Comparison of ENCODE assay signal across 8 mouse cellular contexts in genomic region chr1:24683947-24684346, GRCm38 (mm10). TPM values are rescaled to one million over a fixed set of nuclear protein-coding genes. Genes with fewer than 3 reads are reported as not detected.
DNase-seq lines count a peak whose midpoint lies in the region; ATAC-seq and TF ChIP-seq lines count a peak whose summit lies in the region.

No protein-coding gene starts in this region.

- peak; percentile 51 for DNase-seq in lung, postnatal 0 days (ENCODE audit: low spot score)
- no peak for DNase-seq in lung, postnatal 36 days
- peak; percentile 33 for DNase-seq in liver, adult 2 months (ENCODE audit: extremely low read depth, low read depth, low spot score)
- DNase-seq in retina, postnatal 1 day, result peak; percentile 47
- DNase-seq in cerebellum, adult 18-20 months, result no peak
- DNase-seq in kidney, adult 2 months, result no peak
- no peak for DNase-seq in left cerebral cortex, adult 2 months (ENCODE audit: extremely low spot score in 1 of 2, low spot score in 2 of 2)

- no peak overlapping the region for H3K27ac ChIP-seq in lung, postnatal 0 days (ENCODE audit: low read length)
- no peak overlapping the region for H3K27ac ChIP-seq in forebrain, embryonic 12.5 days
- H3K27ac ChIP-seq in liver, adult 2 months (replicated peaks; ENCODE audit: insufficient read depth, low read depth, low read length), result no peak overlapping the region
- no peak overlapping the region for H3K27ac ChIP-seq in kidney, adult 2 months (ENCODE audit: insufficient read depth, low read depth, low read length)
- H3K27ac ChIP-seq in left cerebral cortex, adult 2 months, result no peak overlapping the region

- H3K4me3 ChIP-seq in lung, postnatal 0 days (ENCODE audit: low read depth, low read length), result no peak overlapping the region
- no peak overlapping the region for H3K4me3 ChIP-seq in forebrain, embryonic 12.5 days (replicated peaks)
- no peak overlapping the region for H3K4me3 ChIP-seq in liver, adult 2 months (ENCODE audit: insufficient read depth, low read depth, low read length)
- H3K4me3 ChIP-seq in kidney, adult 2 months (ENCODE audit: insufficient read depth, low read depth, low read length), result no peak overlapping the region
- no peak overlapping the region for H3K4me3 ChIP-seq in left cerebral cortex, adult 2 months

- H3K27me3 ChIP-seq in lung, postnatal 0 days (replicated peaks; ENCODE audit: insufficient read depth, low read length), result no peaks in the 10 kb centered on the region
- no peaks in the 10 kb centered on the region for H3K27me3 ChIP-seq in forebrain, embryonic 12.5 days
- H3K27me3 ChIP-seq in liver, adult 2 months (ENCODE audit: control insufficient read depth, insufficient read depth, low read length), result no peaks in the 10 kb centered on the region
- no peaks in the 10 kb centered on the region for H3K27me3 ChIP-seq in kidney, adult 2 months (replicated peaks; ENCODE audit: control insufficient read depth, insufficient read depth, low read length)

- 92% methylated on average over 1 of the region's 1 CpGs for WGBS in lung, postnatal 0 days
- 84% methylated on average over 1 of the region's 1 CpGs for WGBS in forebrain, embryonic 12.5 days
- 85% methylated on average over 1 of the region's 1 CpGs for WGBS in liver, adult 2 months
- 89% methylated on average over 1 of the region's 1 CpGs for WGBS in kidney, adult 2 months

- H3K4me2 ChIP-seq in lung, postnatal 0 days (replicated peaks; ENCODE audit: low read depth, low read length), result no peak overlapping the region
- no peak overlapping the region for H3K4me2 ChIP-seq in forebrain, embryonic 12.5 days

- TF ChIP-seq EP300 in lung, postnatal 0 days (IDR thresholded peaks at IDR 0.05), result no peak

- no peak for TF ChIP-seq CTCF in lung, postnatal 0 days (IDR thresholded peaks at IDR 0.05)
- TF ChIP-seq CTCF in liver, adult 2 months (IDR thresholded peaks at IDR 0.05; ENCODE audit: low read depth, low read length), result no peak
- TF ChIP-seq CTCF in kidney, adult 2 months (conservative IDR thresholded peaks at IDR 0.05; ENCODE audit: insufficient read depth, insufficient read length, low read depth, low read length), result no peak
- no peak for TF ChIP-seq CTCF in left cerebral cortex, adult 2 months (IDR thresholded peaks at IDR 0.05)

- peak; percentile 89 for ATAC-seq in lung, postnatal 0 days
- peak; percentile 99 for ATAC-seq in forebrain, embryonic 12.5 days (ENCODE audit: low FRiP score)

- H3K4me1 ChIP-seq in lung, postnatal 0 days (ENCODE audit: insufficient read depth, low read depth, low read length), result peaks cover 5% of the 10 kb centered on the region; the same call in 1 of the 2 replicates
- peaks cover 10% of the 10 kb centered on the region for H3K4me1 ChIP-seq in forebrain, embryonic 12.5 days
- H3K4me1 ChIP-seq in liver, adult 2 months (ENCODE audit: control insufficient read depth, insufficient read depth, low read length), result peaks cover 3% of the 10 kb centered on the region
- H3K4me1 ChIP-seq in kidney, adult 2 months (ENCODE audit: control insufficient read depth, insufficient read depth, low read length), result peaks cover 13% of the 10 kb centered on the region; the same call in 1 of the 2 replicates

- peaks cover 8% of the 10 kb centered on the region; the same call in 1 of the 2 replicates for H3K79me2 ChIP-seq in liver, adult 2 months (ENCODE audit: control insufficient read depth, insufficient read depth, low read length)

- no peak for TF ChIP-seq POLR2A in liver, adult 2 months (IDR thresholded peaks at IDR 0.05; ENCODE audit: extremely low read depth, insufficient read depth, low read length)
- TF ChIP-seq POLR2A in kidney, adult 2 months (IDR thresholded peaks at IDR 0.05; ENCODE audit: low read depth, low read length), result no peak

- intact Hi-C loops in left cerebral cortex, adult 2 months (cut with DNase I), result no loop called here

- no peak overlapping the region for H3K9ac ChIP-seq in lung, postnatal 0 days (replicated peaks; ENCODE audit: low read depth)
- H3K9ac ChIP-seq in forebrain, embryonic 12.5 days, result no peak overlapping the region
- H3K9ac ChIP-seq in liver, adult 2 months (ENCODE audit: low read depth, low read length), result no peak overlapping the region

- H3K36me3 ChIP-seq in lung, postnatal 0 days (ENCODE audit: insufficient read depth, low read length), result no peaks in the 10 kb centered on the region
- peaks cover 8% of the 10 kb centered on the region; the same call in 1 of the 2 replicates for H3K36me3 ChIP-seq in forebrain, embryonic 12.5 days (replicated peaks)
- peaks cover 11% of the 10 kb centered on the region for H3K36me3 ChIP-seq in liver, adult 2 months (ENCODE audit: control insufficient read depth, insufficient read depth, low read length)
- H3K36me3 ChIP-seq in kidney, adult 2 months (ENCODE audit: control insufficient read depth, insufficient read depth, low read length), result no peaks in the 10 kb centered on the region; the same call in 1 of the 2 replicates

- H3K9me3 ChIP-seq in lung, postnatal 0 days (ENCODE audit: low read length), result no peaks in the 10 kb centered on the region
- no peaks in the 10 kb centered on the region for H3K9me3 ChIP-seq in forebrain, embryonic 12.5 days

RNA-seq across cellular contexts. Expression of gene Lmbrd1, which starts 5.5 kb away (rescaled TPM):
- polyA plus RNA-seq in lung, postnatal 0 days (2015; fragmentation: Nextera tagmentation; extraction: Ambion mirVana), result 45.0 and 51.6 TPM in 2 replicates
- polyA plus RNA-seq in forebrain, embryonic 12.5 days (2016; fragmentation: Nextera tagmentation; extraction: Ambion mirVana), result 28.5 and 28.9 TPM in 2 replicates
- 70.9 and 75.6 TPM in 2 replicates for total RNA-seq in liver, adult 2 months (2014; rRNA removed)
- 29.6 and 29.7 TPM in 2 replicates for polyA plus RNA-seq in liver, adult 2 months (2012; rRNA removed)
- polyA plus RNA-seq in kidney, adult 2 months (2012; rRNA removed), result 31.4 and 39.6 TPM in 2 replicates
- total RNA-seq in left cerebral cortex, adult 2 months (2021), result 100 to 1,000 TPM; 132 to 136 TPM

Comparison
In these comparisons a context has a peak if more than half of its experiments do, and no peak if none do; other contexts are left out.
1. DNase-seq: peak in lung, postnatal 0 days (single experiment), liver, adult 2 months (single experiment) and retina, postnatal 1 day (single experiment); none in lung, postnatal 36 days (single experiment), cerebellum, adult 18-20 months (0 of 2), kidney, adult 2 months (single experiment) and left cerebral cortex, adult 2 months (0 of 2).